Mouse (Mus musculus): Measurements from ENCODE around the gene Apoc3.

- TF ChIP-seq POLR2A (IDR thresholded peaks at IDR 0.05; ENCODE audit: insufficient read depth, low read depth, low read length): no peak
- no peak for TF ChIP-seq CTCF (IDR thresholded peaks at IDR 0.05)
- no peak for TF ChIP-seq EP300 (IDR thresholded peaks at IDR 0.05; ENCODE audit: insufficient read depth, low read depth, low read length)
These were observed 240 bp downstream of the Apoc3 start for GRCm38 (mm10) chr9:46235196-46235595.
